Mouse (Mus musculus) brown adipose tissue, adult 24 weeks (tissue): ENCODE data around the gene Rbms3. TPM values are rescaled to one million over a fixed set of nuclear protein-coding genes. Genes with fewer than 3 reads are reported as not detected.
A peak's percentile ranks its signal among the peaks of the same experiment; 100 is the strongest.

Experiments used
- H3K27ac ChIP-seq: fragments of 200-500 bp; replicated peaks from 2 replicates; pipeline ENCODE4 v1.5.1; 2012; ENCODE audit warnings: low read depth, mild to moderate bottlenecking, low read length
- H3K4me1 ChIP-seq: fragments of 200-500 bp; 2 replicates; pipeline ENCODE4 v1.6.1; 2012; ENCODE audit warnings: low read length, mixed read lengths; ENCODE audit not compliant: control insufficient read depth, insufficient read depth, insufficient read length
- H3K4me3 ChIP-seq: fragments of 200-500 bp; 2 replicates; pipeline ENCODE4 v1.5.1; 2012; ENCODE audit warnings: low read depth, mild to moderate bottlenecking, low read length, moderate library complexity; ENCODE audit not compliant: insufficient read depth
- polyA plus RNA-seq: library from polyadenylated mRNA; stranded (reverse); fragments of >200 nt; gene quantifications from 2 replicates; pipeline ENCODE4 v1.2.4, GENCODE M21; 2012; ENCODE audit not compliant: missing spikeins, insufficient read depth, insufficient read length

Rbms3 gene
- polyA plus RNA-seq, 1 experiment = 2.2 TPM

- Histone ChIP-seq H3K27ac (no peak overlapping the region), H3K4me1 (no peaks in the 10 kb centered on the region; the same call in 1 of the 2 replicates), H3K4me3 (no peak overlapping the region)
Observed at GRCm38 (mm10) chr9:116639597-116640301, 990.0 kb downstream of the Rbms3 start.

- no peak overlapping the region for H3K4me3 ChIP-seq
- H3K4me1 ChIP-seq = no peaks in the 10 kb centered on the region
- H3K27ac ChIP-seq = no peak overlapping the region
Observed at GRCm38 (mm10) chr9:116633786-116634185, 995.9 kb downstream of the Rbms3 start.

GRCm38 (mm10) chr9:116633075-116633474, 996.6 kb downstream of the Rbms3 start:
- Histone ChIP-seq H3K27ac (no peak overlapping the region), H3K4me3 (no peak overlapping the region), H3K4me1 (no peaks in the 10 kb centered on the region)

GRCm38 (mm10) chr9:116631816-116632215, 997.9 kb downstream of the Rbms3 start:
- Histone ChIP-seq H3K27ac (no peak overlapping the region), H3K4me1 (no peaks in the 10 kb centered on the region), H3K4me3 (no peak overlapping the region)

DNA sequence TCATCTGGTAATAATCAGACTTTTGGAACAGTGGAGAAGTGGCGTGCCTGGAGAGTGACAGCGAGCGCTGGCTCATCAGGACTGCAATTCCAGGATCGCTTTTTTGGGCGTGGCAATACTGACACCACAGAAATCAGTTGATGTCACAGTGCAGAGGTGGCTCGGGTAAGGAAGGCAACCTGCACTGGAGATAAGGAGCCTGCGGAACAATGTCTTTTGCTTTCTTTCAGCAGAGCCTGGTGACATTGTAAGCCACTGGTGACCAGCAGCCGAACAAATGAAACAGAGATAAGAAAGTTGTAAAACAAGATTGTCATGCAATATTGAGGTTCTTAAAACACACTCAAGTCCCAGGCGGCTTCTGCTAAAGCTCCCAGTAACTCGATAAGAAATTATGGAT, 998.9 kb downstream of the Rbms3 start:
- H3K27ac ChIP-seq = no peak overlapping the region

DNA sequence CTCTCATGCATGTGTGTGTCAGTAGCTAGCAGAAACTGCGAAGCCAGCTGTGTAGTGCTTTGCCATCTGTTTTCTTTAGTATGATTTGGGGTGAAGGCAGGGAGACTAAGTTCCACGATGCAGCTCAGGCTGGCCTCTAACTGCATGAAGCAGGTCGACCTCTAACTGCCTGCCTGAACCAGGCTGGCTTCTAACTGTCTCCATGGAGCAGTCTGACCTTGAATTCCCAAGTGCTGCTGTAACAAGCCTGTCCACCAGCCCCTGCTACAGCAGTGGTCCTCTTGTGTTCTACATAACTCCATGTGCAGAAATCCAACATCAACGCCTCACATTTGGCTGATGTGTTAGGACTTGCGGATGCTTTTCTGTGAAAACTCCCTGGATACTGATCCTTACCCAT, 1009.3 kb downstream of the Rbms3 start:
- Histone ChIP-seq H3K4me3 (no peak overlapping the region), H3K27ac (no peak overlapping the region)

More for the DNA sequence above, 998.9 kb downstream of the Rbms3 start:
- Histone ChIP-seq H3K4me1 (no peaks in the 10 kb centered on the region), H3K4me3 (no peak overlapping the region)

DNA sequence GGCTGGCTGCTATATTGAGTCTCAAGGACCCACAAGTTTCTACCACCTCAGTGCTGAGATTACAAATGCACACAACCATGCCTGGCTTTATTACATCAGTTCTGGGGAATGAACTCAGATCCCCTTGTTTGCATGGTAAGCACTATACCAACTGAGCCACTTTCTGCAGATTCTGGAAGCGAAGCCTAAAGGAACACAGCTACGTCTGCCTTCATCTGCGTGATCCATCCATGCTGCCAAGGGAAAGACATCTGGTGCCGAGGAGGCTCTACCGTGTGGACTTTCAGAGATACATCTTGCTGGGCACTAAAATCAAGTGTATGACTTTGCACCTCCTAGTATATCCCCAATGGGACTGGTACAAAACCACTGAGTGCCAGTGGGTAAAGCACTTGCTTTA, 1010.8 kb downstream of the Rbms3 start:
- no peaks in the 10 kb centered on the region for H3K4me1 ChIP-seq
- no peak overlapping the region for H3K4me3 ChIP-seq
- H3K27ac ChIP-seq = no peak overlapping the region

More for the DNA sequence above, 1009.3 kb downstream of the Rbms3 start:
- H3K4me1 ChIP-seq = no peaks in the 10 kb centered on the region

- H3K27ac ChIP-seq = no peak overlapping the region
- no peak overlapping the region for H3K4me3 ChIP-seq
- H3K4me1 ChIP-seq = no peaks in the 10 kb centered on the region
Observed at GRCm38 (mm10) chr9:116613276-116613675, 1016.4 kb downstream of the Rbms3 start.

DNA sequence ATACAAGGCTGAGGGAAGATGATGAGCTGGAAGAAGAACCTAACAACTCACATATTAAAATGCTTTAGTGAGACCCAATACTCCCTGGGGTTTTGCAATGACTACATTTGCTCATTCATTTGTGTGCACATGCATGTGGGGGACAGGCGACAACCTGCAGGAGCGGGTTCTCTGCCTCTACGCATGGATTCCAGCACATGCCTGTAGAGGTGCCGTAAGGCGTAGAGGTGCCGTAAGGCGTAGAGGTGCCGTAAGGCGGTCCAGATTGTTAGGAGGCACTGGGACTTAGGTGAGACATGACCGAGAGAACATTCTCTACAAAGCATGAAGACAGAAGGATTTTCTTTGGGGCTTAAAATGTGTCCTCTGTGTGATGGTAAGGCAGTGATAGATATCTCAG, 1033.7 kb downstream of the Rbms3 start:
- Histone ChIP-seq H3K4me1 (no peaks in the 10 kb centered on the region), H3K27ac (no peak overlapping the region), H3K4me3 (no peak overlapping the region)

DNA sequence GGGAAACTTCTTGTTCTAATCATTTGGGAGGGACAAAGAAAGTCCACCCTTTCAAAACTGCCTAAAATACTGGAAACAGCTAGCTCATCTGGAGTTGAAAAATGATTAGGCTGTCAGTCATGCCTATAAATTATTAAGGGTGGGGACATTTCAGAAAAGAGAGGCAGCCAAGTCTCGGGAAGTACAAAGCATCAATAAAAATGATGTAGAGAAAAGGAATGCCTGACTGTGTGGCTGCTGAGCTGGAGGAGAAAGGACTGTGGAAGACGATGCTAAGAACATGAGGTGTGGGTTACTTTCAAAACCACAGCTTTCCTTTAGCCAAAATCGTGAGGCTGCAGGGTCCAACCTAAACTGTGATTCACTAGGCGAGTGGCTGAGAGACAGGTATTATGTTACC, 1037.2 kb downstream of the Rbms3 start:
- Histone ChIP-seq H3K27ac (no peak overlapping the region), H3K4me1 (no peaks in the 10 kb centered on the region), H3K4me3 (no peak overlapping the region)

GRCm38 (mm10) chr9:116591071-116591470, 1038.6 kb downstream of the Rbms3 start:
- Histone ChIP-seq H3K4me1 (no peaks in the 10 kb centered on the region), H3K4me3 (no peak overlapping the region), H3K27ac (no peak overlapping the region)

GRCm38 (mm10) chr9:116569680-116570079, 1060.0 kb downstream of the Rbms3 start:
- no peak overlapping the region for H3K27ac ChIP-seq
- no peaks in the 10 kb centered on the region for H3K4me1 ChIP-seq
- H3K4me3 ChIP-seq = no peak overlapping the region

DNA sequence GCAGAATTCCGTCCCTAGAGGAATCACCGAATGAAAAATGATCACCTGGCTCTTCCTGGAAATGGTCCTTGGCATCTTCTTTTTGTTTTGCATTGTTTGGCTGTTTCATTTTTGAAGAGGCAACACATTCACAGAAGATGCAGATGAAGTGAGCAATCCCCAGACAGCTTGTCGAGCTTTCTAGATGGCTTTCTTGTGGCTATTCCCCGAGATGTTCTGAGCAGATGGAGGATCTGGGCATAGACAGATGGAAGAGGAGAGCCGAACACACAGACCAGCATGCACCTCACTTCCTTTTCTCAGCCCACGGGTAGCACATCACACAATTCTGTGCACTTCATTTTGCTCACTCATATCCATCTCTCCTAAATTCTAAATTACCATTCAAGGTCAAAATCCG, 1063.0 kb downstream of the Rbms3 start:
- Histone ChIP-seq H3K4me1 (no peaks in the 10 kb centered on the region), H3K27ac (no peak overlapping the region), H3K4me3 (no peak overlapping the region)

- 0 out of 2 replicates have a peak overlapping the region, but pooled peaks have one; percentile 40 for H3K27ac ChIP-seq
- H3K4me1 ChIP-seq = no peaks in the 10 kb centered on the region
- no peak overlapping the region for H3K4me3 ChIP-seq
Observed at GRCm38 (mm10) chr9:116557781-116558180, 1071.9 kb downstream of the Rbms3 start.

- Histone ChIP-seq H3K27ac (no peak overlapping the region), H3K4me1 (no peaks in the 10 kb centered on the region), H3K4me3 (no peak overlapping the region)
Observed at GRCm38 (mm10) chr9:116556641-116557040, 1073.1 kb downstream of the Rbms3 start.

DNA sequence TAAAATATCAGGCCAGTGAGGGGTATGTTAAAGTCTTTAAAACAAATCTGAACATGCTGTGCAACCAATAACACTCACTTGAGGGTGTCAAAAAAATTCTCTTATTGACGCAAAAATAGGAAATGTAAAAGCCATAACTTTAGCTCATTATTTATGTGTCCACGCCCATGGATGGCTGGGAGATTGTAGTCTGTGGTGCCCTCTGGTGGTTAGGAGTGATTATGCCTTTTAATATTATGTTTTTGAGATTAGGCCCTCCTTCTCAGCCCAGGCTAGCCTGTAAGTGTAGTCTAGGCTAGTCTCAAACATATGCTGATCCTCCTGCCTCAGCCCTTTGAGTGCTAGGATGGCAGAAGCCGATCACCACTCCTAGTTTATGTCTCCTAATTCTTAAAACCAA, 1076.5 kb downstream of the Rbms3 start:
- H3K27ac ChIP-seq = no peak overlapping the region
- no peak overlapping the region for H3K4me3 ChIP-seq
- H3K4me1 ChIP-seq = no peaks in the 10 kb centered on the region
